Mouse (Mus musculus) mesoderm, embryonic 11.5 days (tissue): Measurements from ENCODE around the gene Clec16a.

ENCODE experiments used
- DNase-seq: peaks from one replicate; pipeline ENCODE4 v3.0.0-alpha.2; 2012; ENCODE audit warnings: low read depth, low spot score

Clec16a gene

GRCm38 (mm10) chr16:10716696-10717095 is 171.6 kb downstream of the Clec16a start:
- no peak for DNase-seq

GRCm38 (mm10) chr16:10719971-10720370 is 174.8 kb downstream of the Clec16a start:
- no peak for DNase-seq

GRCm38 (mm10) chr16:10722882-10723544 is 177.9 kb downstream of the Clec16a start:
- no peak for DNase-seq

- DNase-seq, result no peak
Observed at GRCm38 (mm10) chr16:10723816-10724647, 178.9 kb downstream of the Clec16a start.

GRCm38 (mm10) chr16:10725156-10725555 is 180.0 kb downstream of the Clec16a start:
- no peak for DNase-seq

GRCm38 (mm10) chr16:10727630-10728029 is 182.5 kb downstream of the Clec16a start:
- no peak for DNase-seq

GRCm38 (mm10) chr16:10728886-10729285 is 183.7 kb downstream of the Clec16a start:
- DNase-seq, result no peak

GRCm38 (mm10) chr16:10730941-10731340 is 185.8 kb downstream of the Clec16a start:
- DNase-seq, result no peak

GRCm38 (mm10) chr16:10731785-10732184 is 186.6 kb downstream of the Clec16a start:
- no peak for DNase-seq

GRCm38 (mm10) chr16:10732421-10732820 is 187.3 kb downstream of the Clec16a start:
- no peak for DNase-seq

- DNase-seq, result no peak
Observed at GRCm38 (mm10) chr16:10735781-10736180, 190.6 kb downstream of the Clec16a start.

- DNase-seq, result no peak
Observed at GRCm38 (mm10) chr16:10736364-10736763, 191.2 kb downstream of the Clec16a start.

GRCm38 (mm10) chr16:10737571-10737970 is 192.4 kb downstream of the Clec16a start:
- DNase-seq, result no peak

GRCm38 (mm10) chr16:10738866-10739265 is 193.7 kb downstream of the Clec16a start:
- no peak for DNase-seq

GRCm38 (mm10) chr16:10739854-10740398 is 194.8 kb downstream of the Clec16a start:
- no peak for DNase-seq

GRCm38 (mm10) chr16:10741082-10741481 is 195.9 kb downstream of the Clec16a start:
- DNase-seq, result no peak

GRCm38 (mm10) chr16:10749226-10749625 is 204.1 kb downstream of the Clec16a start:
- DNase-seq, result no peak

GRCm38 (mm10) chr16:10749824-10750223 is 204.7 kb downstream of the Clec16a start:
- DNase-seq, result no peak

- no peak for DNase-seq
Observed at GRCm38 (mm10) chr16:10754521-10755296, 209.6 kb downstream of the Clec16a start.

- no peak for DNase-seq
Observed at GRCm38 (mm10) chr16:10756168-10756567, 211.0 kb downstream of the Clec16a start.

- DNase-seq, result no peak
Observed at GRCm38 (mm10) chr16:10761182-10761581, 216.0 kb downstream of the Clec16a start.
